Mouse (Mus musculus) kidney, embryonic 14.5 days (tissue): ENCODE data around the gene Adrm1. TPM values are rescaled to one million over a fixed set of nuclear protein-coding genes. Genes with fewer than 3 reads are reported as not detected.

ENCODE experiments used
- ATAC-seq: fragments of 200-750 bp; cut with Nextera tagmentation; 2 replicates; pipeline ENCODE4 v1.8.0; 2017; ENCODE audit warnings: moderate number of reproducible peaks, mild to moderate bottlenecking, moderate TSS enrichment, moderate library complexity; ENCODE audit not compliant: low FRiP score, low TSS enrichment
- H3K27ac ChIP-seq: fragments of 300-500 bp; sonication (generic); 2 replicates; pipeline ENCODE4 v1.5.1; 2014; ENCODE audit warnings: low read depth, mild to moderate bottlenecking, low read length, moderate library complexity, mixed read lengths
- H3K27me3 ChIP-seq: fragments of 300-500 bp; sonication (generic); 2 replicates; pipeline ENCODE4 v1.6.1; 2014; ENCODE audit warnings: mild to moderate bottlenecking, low read length; ENCODE audit not compliant: control insufficient read depth, insufficient read depth
- H3K36me3 ChIP-seq: fragments of 300-500 bp; sonication (generic); 2 replicates; pipeline ENCODE4 v1.6.1; 2014; ENCODE audit warnings: low read length, mixed read lengths; ENCODE audit not compliant: control insufficient read depth, insufficient read depth
- H3K4me1 ChIP-seq: fragments of 300-500 bp; sonication (generic); 2 replicates; pipeline ENCODE4 v1.6.1; 2014; ENCODE audit warnings: low read length, mixed read lengths; ENCODE audit not compliant: control insufficient read depth, insufficient read depth
- H3K4me2 ChIP-seq: fragments of 300-500 bp; sonication (generic); replicated peaks from 2 replicates; pipeline ENCODE4 v1.6.1; 2014; ENCODE audit warnings: low read depth, mild to moderate bottlenecking, low read length
- H3K4me3 ChIP-seq: fragments of 300-500 bp; sonication (generic); 2 replicates; pipeline ENCODE4 v1.5.1; 2014; ENCODE audit warnings: mild to moderate bottlenecking, low read length
- H3K9ac ChIP-seq: fragments of 300-500 bp; sonication (generic); 2 replicates; pipeline ENCODE4 v1.6.1; 2014; ENCODE audit warnings: low read depth, mild to moderate bottlenecking, low read length, moderate library complexity
- H3K9me3 ChIP-seq: fragments of 300-500 bp; sonication (generic); 2 replicates; pipeline ENCODE4 v1.6.1; 2016; ENCODE audit warnings: low read length; ENCODE audit not compliant: control insufficient read depth
- WGBS: fragments of 180-500 bp; shearing (Covaris S2); extraction: QIAGEN DNeasy Blood & Tissue Kit; methylation state at CpG from one replicate; pipeline ENCODE4 v1.1.7; 2014; 5-methylcytosine and 5-hydroxymethylcytosine counted together
- polyA plus RNA-seq: library from polyadenylated mRNA; unstranded; fragments of >200 nt; fragmentation: Nextera tagmentation; extraction: Ambion mirVana; gene quantifications from 2 replicates; pipeline ENCODE4 v1.2.1, GENCODE M21; 2014

The Adrm1 gene
- polyA plus RNA-seq, 1 experiment from 2014 or later: 159 TPM

DNA sequence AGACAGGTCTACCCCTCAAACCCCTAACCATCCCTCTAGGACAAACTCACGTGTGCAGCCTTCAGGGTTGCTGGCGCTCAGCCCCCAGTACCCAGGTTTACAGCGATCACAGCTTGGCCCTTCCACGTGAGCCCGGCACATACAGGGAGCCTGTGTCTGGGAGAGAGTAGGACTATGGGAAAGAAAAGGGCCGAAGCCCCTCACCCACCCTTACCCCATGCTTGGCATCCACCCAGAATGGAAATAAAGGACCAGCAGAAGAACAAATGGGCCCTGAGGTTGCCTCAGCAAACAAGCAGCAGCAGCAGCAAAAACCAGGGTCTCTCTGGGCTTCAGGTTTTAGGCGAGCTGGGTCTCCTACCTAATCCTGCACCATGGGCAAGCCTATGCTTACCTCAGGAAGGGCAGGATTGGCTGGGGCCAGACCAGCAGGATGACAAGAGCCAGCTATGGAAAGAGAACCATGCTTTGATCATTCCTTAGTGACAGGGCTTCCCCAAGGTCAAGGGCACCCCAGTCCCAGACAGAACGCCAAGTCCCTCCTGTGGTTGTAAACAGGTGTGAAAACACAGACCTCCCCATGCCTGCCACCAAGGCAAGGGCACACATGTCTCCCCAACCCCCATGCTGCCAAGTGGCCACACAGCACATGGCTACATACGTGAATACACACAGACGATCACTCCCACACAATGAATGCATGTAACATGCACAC, 26.2 kb downstream of the Adrm1 start:
- H3K4me3 ChIP-seq: no peak overlapping the region
- no peak overlapping the region for H3K4me2 ChIP-seq
- ATAC-seq: no peak
- WGBS: 87% methylated on average over 10 of the region's 10 CpGs
- H3K9ac ChIP-seq: no peak overlapping the region
- no peak overlapping the region for H3K27ac ChIP-seq
- no peaks in the 10 kb centered on the region for H3K27me3 ChIP-seq
- no peaks in the 10 kb centered on the region for H3K9me3 ChIP-seq
- no peaks in the 10 kb centered on the region for H3K4me1 ChIP-seq
- H3K36me3 ChIP-seq: peaks cover 32% of the 10 kb centered on the region

DNA sequence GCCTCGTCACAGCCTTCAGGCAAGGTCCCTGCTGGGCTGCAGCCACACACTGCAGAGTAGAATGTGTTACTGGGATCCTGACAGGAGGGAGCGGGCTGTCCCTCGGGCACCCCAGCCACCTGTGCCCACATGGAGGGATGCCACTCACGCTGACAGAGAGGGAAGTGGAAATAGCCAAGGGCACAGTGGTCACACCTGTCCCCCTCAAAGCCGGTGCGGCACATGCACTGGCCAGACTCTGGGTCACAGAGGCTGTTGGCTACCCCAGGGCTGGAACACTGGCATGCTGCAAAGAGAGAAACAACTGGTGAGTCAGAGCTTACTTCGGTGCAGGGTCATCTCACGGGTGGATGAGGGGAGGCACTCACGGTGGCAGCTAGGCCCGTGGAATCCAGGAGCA, 27.5 kb downstream of the Adrm1 start:
- Histone ChIP-seq H3K9ac (no peak overlapping the region), H3K4me1 (no peaks in the 10 kb centered on the region), H3K4me3 (no peak overlapping the region), H3K27ac (no peak overlapping the region), H3K9me3 (no peaks in the 10 kb centered on the region), H3K27me3 (no peaks in the 10 kb centered on the region), H3K36me3 (peaks cover 29% of the 10 kb centered on the region), H3K4me2 (no peak overlapping the region)
- ATAC-seq: no peak
- 92% methylated on average over 10 of the region's 10 CpGs for WGBS

DNA sequence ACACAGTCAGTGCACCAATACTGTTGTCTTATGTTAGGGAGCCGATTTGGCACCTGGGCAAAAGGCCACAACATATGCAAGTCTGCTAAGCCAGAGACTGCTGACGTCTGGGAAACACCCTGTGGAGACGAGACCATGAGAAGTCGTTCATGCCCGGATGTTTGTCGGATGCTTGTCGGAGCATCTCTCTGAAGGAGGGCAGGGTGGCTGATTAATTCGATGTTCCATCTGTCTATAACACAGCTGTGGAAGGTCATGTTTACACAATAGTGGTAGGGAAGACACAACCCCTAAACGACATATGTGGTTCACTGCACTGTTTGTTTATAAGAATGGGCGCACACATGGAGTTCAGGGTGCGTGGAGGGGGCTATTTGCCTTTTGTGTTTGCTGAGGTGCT, 29.4 kb downstream of the Adrm1 start:
- H3K4me2 ChIP-seq: no peak overlapping the region
- no peaks in the 10 kb centered on the region for H3K27me3 ChIP-seq
- no peak for ATAC-seq
- H3K27ac ChIP-seq: no peak overlapping the region
- no peaks in the 10 kb centered on the region for H3K9me3 ChIP-seq
- 78% methylated on average over 11 of the region's 11 CpGs for WGBS
- H3K36me3 ChIP-seq: peaks cover 21% of the 10 kb centered on the region
- no peak overlapping the region for H3K9ac ChIP-seq
- no peaks in the 10 kb centered on the region for H3K4me1 ChIP-seq
- no peak overlapping the region for H3K4me3 ChIP-seq

DNA sequence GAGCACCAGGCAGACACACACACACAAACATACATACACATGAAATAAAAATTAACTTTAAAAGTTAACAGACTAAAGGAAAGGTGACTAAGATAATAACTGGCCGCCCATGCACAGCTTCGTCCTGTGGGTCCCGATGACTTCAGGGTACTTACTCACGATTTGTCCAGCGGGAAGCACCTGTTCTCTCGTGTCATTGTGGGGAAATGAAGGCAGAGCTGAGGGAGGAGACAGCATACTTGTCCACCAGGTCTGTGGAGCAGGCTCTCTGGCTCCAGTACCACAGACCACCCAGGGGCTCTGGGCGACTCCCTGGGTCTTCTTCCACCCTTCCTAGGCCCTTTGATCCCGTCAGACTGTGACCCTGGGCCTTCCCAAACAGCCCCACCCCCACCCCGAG, 30.0 kb downstream of the Adrm1 start:
- H3K4me1 ChIP-seq: no peaks in the 10 kb centered on the region
- no peaks in the 10 kb centered on the region for H3K27me3 ChIP-seq
- no peak overlapping the region for H3K27ac ChIP-seq
- H3K9ac ChIP-seq: no peak overlapping the region
- no peak for ATAC-seq
- H3K9me3 ChIP-seq: no peaks in the 10 kb centered on the region
- H3K4me2 ChIP-seq: no peak overlapping the region
- H3K4me3 ChIP-seq: no peak overlapping the region
- WGBS: 66% methylated on average over 9 of the region's 9 CpGs
- H3K36me3 ChIP-seq: peaks cover 15% of the 10 kb centered on the region

DNA sequence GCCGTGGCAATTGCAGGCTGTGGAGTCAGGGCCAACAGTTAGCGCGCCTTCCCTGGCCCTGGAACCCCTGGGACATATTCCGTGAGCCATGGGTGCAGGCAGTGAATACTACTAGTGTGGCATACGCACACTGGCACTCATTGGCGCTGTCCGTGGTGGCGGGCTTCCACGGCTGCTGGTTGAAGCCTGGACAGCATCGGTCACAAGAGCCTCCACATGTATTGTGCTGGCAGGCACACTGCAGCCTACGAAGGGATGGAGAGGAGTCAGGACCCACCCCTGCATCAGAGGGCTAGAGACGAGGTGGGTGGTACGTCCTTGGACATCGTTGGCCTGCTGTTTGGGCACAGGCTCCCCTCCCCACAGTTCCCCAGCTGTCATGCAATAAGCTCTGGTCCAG, 31.0 kb downstream of the Adrm1 start:
- H3K4me1 ChIP-seq: no peaks in the 10 kb centered on the region
- WGBS: 93% methylated on average over 14 of the region's 14 CpGs
- H3K27ac ChIP-seq: no peak overlapping the region
- no peak overlapping the region for H3K9ac ChIP-seq
- no peaks in the 10 kb centered on the region for H3K9me3 ChIP-seq
- H3K4me2 ChIP-seq: no peak overlapping the region
- H3K36me3 ChIP-seq: peaks cover 11% of the 10 kb centered on the region; the same call in 1 of the 2 replicates
- no peaks in the 10 kb centered on the region for H3K27me3 ChIP-seq
- H3K4me3 ChIP-seq: no peak overlapping the region
- no peak for ATAC-seq

DNA sequence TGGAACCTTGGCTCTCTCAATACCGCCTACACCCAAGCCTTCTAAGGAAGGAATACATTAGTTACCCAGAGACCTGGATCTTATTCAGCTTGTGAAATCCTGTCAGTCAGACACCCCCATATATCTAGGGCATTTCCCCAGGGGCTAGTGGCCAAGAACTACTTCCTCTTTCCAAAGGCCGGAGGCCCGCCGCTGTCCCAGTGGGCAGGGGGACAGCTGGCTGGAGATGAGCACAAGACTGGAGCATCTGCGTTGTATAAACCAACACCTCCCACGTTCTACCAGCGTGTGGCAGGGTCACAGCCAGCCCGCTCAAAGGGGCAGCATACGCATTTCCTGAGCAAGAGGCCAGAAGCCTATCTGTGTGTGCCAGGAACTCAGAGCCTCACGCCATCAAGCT, 31.5 kb downstream of the Adrm1 start:
- no peak for ATAC-seq
- H3K36me3 ChIP-seq: peaks cover 11% of the 10 kb centered on the region; the same call in 1 of the 2 replicates
- H3K27me3 ChIP-seq: no peaks in the 10 kb centered on the region
- no peak overlapping the region for H3K4me2 ChIP-seq
- no peaks in the 10 kb centered on the region for H3K4me1 ChIP-seq
- no peak overlapping the region for H3K27ac ChIP-seq
- H3K4me3 ChIP-seq: no peak overlapping the region
- H3K9me3 ChIP-seq: no peaks in the 10 kb centered on the region
- H3K9ac ChIP-seq: no peak overlapping the region
- 62% methylated on average over 10 of the region's 10 CpGs for WGBS

DNA sequence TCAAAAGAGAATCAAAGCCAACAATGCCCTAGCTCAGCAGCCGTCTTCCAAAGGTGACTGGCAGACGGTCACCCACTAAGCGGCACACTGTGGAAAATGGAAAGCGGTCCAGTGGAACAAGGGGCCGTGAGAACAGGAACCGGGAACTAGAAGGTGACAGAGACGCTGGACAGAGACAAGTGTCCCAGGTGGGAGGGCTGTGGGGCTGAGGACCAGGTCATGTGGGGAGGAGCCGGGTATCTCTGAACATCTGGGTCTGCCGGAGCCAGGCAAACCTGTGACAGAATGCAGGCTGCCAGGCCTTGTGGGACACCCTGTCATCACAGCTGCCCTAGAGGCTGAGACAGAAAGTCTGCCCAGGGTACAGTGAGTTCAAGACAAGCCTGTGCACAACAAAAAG, 33.2 kb downstream of the Adrm1 start:
- H3K4me2 ChIP-seq: no peak overlapping the region
- WGBS: 81% methylated on average over 9 of the region's 9 CpGs
- no peaks in the 10 kb centered on the region for H3K4me1 ChIP-seq
- H3K36me3 ChIP-seq: peaks cover 8% of the 10 kb centered on the region; the same call in 1 of the 2 replicates
- no peak overlapping the region for H3K27ac ChIP-seq
- ATAC-seq: no peak
- H3K9me3 ChIP-seq: no peaks in the 10 kb centered on the region
- no peaks in the 10 kb centered on the region for H3K27me3 ChIP-seq
- no peak overlapping the region for H3K9ac ChIP-seq
- H3K4me3 ChIP-seq: no peak overlapping the region

DNA sequence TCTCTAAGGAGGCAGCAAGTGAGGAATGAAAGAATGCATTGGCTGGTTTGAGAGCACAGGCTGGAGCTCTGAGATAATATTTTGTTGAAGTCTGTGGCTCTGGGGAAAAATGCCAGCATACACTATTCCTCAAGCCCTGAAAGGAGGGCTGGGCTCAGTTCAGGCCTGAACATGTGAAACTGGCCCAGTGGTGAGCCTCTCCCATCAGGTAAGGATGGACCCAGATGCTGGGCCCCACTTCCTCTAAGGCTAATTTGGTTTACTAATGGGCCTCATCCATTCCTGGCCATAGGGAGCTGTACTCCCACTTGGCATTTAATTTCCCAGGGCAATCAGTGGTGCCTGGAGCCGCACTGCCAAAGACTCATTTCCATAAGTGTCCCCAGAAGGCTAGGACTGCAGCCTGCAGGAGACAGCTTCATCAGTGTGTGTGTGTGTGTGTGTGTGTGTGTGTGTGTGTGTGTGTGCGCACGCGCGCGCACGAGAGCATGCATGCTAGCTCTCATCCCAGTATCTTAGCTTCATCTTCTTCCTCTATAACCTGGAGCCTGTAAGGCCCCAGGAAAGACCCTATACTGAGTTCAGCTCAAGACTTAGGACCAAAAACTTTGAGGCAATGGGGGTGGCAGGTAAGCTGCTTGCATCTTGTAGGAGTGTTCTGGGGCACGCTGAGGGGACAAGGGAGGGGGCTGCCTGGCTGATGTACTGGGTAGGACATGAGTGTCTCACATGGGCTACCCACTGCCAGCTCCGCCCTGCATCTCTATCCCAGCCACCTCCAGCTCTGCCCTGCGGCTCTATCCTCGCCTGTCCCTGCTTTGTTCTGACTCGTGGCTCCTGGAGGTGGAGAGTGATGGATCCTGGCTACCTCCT, 34.0 kb downstream of the Adrm1 start:
- Histone ChIP-seq H3K9me3 (no peaks in the 10 kb centered on the region), H3K4me3 (no peak overlapping the region), H3K27me3 (no peaks in the 10 kb centered on the region), H3K4me2 (no peak overlapping the region), H3K27ac (no peak overlapping the region), H3K36me3 (peaks cover 8% of the 10 kb centered on the region; the same call in 1 of the 2 replicates), H3K4me1 (no peaks in the 10 kb centered on the region), H3K9ac (no peak overlapping the region)
- ATAC-seq: no peak
- 85% methylated on average over 12 of the region's 12 CpGs for WGBS

DNA sequence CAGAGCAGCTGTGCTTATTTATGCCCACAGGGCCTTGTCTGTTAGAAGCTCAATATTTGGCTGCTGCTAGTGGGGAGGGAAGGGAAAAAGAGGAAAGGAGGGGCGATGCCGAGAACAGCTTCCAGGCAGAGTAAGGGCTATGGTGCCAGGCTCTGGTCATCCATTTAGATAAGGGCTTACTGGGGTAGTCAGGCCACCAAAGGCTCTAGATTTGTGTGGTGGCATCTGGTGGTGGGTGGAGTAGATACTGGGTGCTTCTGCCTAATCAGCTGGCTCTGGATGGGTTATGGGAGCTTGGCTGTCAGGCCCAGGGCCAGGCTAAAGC, 34.6 kb downstream of the Adrm1 start:
- Histone ChIP-seq H3K36me3 (peaks cover 5% of the 10 kb centered on the region; the same call in 1 of the 2 replicates), H3K4me3 (no peak overlapping the region), H3K9me3 (no peaks in the 10 kb centered on the region), H3K27me3 (no peaks in the 10 kb centered on the region), H3K27ac (no peak overlapping the region), H3K4me1 (no peaks in the 10 kb centered on the region), H3K4me2 (no peak overlapping the region), H3K9ac (no peak overlapping the region)
- ATAC-seq: no peak
- 90% methylated on average over 2 of the region's 2 CpGs for WGBS
